Mouse (Mus musculus) C2C12 (cell line): ENCODE measurements at regions not wholly inside any gene's neighbourhood (a gene's known extent, or its start where the extent isn't known, plus 50 kb on each side); places are given as distances from the start of the nearest gene placed in this dataset.

Source experiments
- CTCF ChIP-seq: IDR thresholded peaks from one replicate; pipeline ENCODE4 v1.5.1; 2011; ENCODE audit not compliant: control insufficient read depth, insufficient read depth, insufficient read length
- MYOD1 ChIP-seq: IDR thresholded peaks from one replicate; pipeline ENCODE4 v1.6.1; 2011; ENCODE audit warnings: low read depth; ENCODE audit not compliant: control insufficient read depth, insufficient read length

DNA sequence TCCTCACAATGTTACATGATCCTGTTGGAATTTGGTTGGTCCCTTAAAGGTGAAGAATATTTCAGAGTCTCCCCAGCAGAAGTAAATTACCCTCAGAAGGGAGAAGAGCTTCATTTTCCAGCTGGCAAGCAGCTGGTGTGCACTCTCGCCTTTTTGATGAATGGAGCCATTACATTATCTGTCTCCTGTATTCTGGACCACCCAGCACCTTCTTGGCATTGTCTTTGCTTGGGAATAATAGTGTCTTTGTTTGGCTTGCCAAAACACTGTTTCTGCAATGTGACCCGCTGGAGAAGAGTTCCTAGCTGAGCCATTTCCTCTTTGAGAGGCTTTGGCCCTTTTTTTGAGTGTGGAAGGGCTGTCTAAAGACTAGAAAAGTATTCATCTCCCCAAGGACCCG is 85.5 kb downstream of the Trib2 start:
- no peak for TF ChIP-seq CTCF
- TF ChIP-seq MYOD1, result no peak
